Mouse (Mus musculus) thymus, adult 2 months (tissue): ENCODE data around the gene P2rx7.

Experiments
- CTCF ChIP-seq: fragments of 200-500 bp; IDR thresholded peaks from 2 replicates; pipeline ENCODE4 v1.5.1; 2012; ENCODE audit warnings: mild to moderate bottlenecking, control low read depth, low read length, moderate library complexity, borderline replicate concordance; ENCODE audit not compliant: control insufficient read depth, poor library complexity, insufficient read depth; ENCODE audit errors: extremely low read depth
- POLR2A ChIP-seq: fragments of 200-500 bp; IDR thresholded peaks from 2 replicates; pipeline ENCODE4 v1.6.1; 2012; ENCODE audit warnings: mild to moderate bottlenecking, low read length, control low read depth, moderate library complexity; ENCODE audit not compliant: control insufficient read depth, poor library complexity, insufficient read depth; ENCODE audit errors: extremely low read depth

GRCm38 (mm10) chr5:122733881-122734280, 90.2 kb downstream of the P2rx7 start:
- no peak for TF ChIP-seq POLR2A
- 0 out of 2 replicates have a peak, but pooled peaks have one; percentile 25 for TF ChIP-seq CTCF
